Mouse (Mus musculus): ENCODE results near the gene Hist1h2ag. TPM values are rescaled to one million over a fixed set of nuclear protein-coding genes. Genes with fewer than 3 reads are reported as not detected.

Hist1h2ag gene
- total and polyA plus RNA-seq, 3 experiments, result 27.9 to 901 (median 141) TPM

GRCm38 (mm10) chr13:22001823-22002222, 40.9 kb downstream of the Hist1h2ag start:
- no peak for ATAC-seq (ENCODE audit: extremely low read depth, insufficient number of reproducible peaks, low FRiP score, poor library complexity, severe bottlenecking)
- Histone ChIP-seq H3K36me3 (replicated peaks) (no peaks in the 10 kb centered on the region), H3K4me1 (ENCODE audit: insufficient read depth, low read depth, low read length) (peaks cover 40% of the 10 kb centered on the region), H3K9me3 (replicated peaks) (no peaks in the 10 kb centered on the region), H3K27me3 (ENCODE audit: insufficient read depth, low read length) (peaks cover 90% of the 10 kb centered on the region), H3K4me3 (ENCODE audit: low read depth, low read length) (no peak overlapping the region)
- DNase-seq (ENCODE audit: low spot score), result no peak
- TF ChIP-seq GATA1 (IDR thresholded peaks at IDR 0.05; ENCODE audit: borderline replicate concordance, low read length), result no peak
- no peak for TF ChIP-seq POLR2AphosphoS5 (IDR thresholded peaks at IDR 0.05; ENCODE audit: insufficient replicate concordance, low read depth, low read length)
- no peak for TF ChIP-seq CTCF (IDR thresholded peaks at IDR 0.05; ENCODE audit: low read depth, low read length)
- TF ChIP-seq TAL1 (conservative IDR thresholded peaks at IDR 0.05; ENCODE audit: low read depth, low read length), result no peak
- no peak for TF ChIP-seq GATA2 (IDR thresholded peaks at IDR 0.05; ENCODE audit: borderline replicate concordance, low read depth, low read length)

- DNase-seq (ENCODE audit: low spot score), result no peak
- ATAC-seq (ENCODE audit: extremely low read depth, insufficient number of reproducible peaks, low FRiP score, poor library complexity, severe bottlenecking), result no peak
- Histone ChIP-seq H3K9me3 (replicated peaks) (no peaks in the 10 kb centered on the region), H3K27me3 (ENCODE audit: insufficient read depth, low read length) (peaks cover 88% of the 10 kb centered on the region), H3K4me3 (ENCODE audit: low read depth, low read length) (no peak overlapping the region), H3K36me3 (replicated peaks) (no peaks in the 10 kb centered on the region), H3K4me1 (ENCODE audit: insufficient read depth, low read depth, low read length) (peaks cover 37% of the 10 kb centered on the region)
- TF ChIP-seq GATA1 (IDR thresholded peaks at IDR 0.05; ENCODE audit: borderline replicate concordance, low read length), result no peak
- TF ChIP-seq TAL1 (conservative IDR thresholded peaks at IDR 0.05; ENCODE audit: low read depth, low read length), result no peak
- TF ChIP-seq CTCF (IDR thresholded peaks at IDR 0.05; ENCODE audit: low read depth, low read length), result no peak
- TF ChIP-seq POLR2AphosphoS5 (IDR thresholded peaks at IDR 0.05; ENCODE audit: insufficient replicate concordance, low read depth, low read length), result no peak
- no peak for TF ChIP-seq GATA2 (IDR thresholded peaks at IDR 0.05; ENCODE audit: borderline replicate concordance, low read depth, low read length)
Observed at GRCm38 (mm10) chr13:22001346-22001745, 41.4 kb downstream of the Hist1h2ag start.

GRCm38 (mm10) chr13:21999147-21999546, 43.6 kb downstream of the Hist1h2ag start:
- H3K4me1 ChIP-seq (ENCODE audit: insufficient read depth, low read depth, low read length), result peaks cover 36% of the 10 kb centered on the region
- peaks cover 78% of the 10 kb centered on the region for H3K27me3 ChIP-seq (ENCODE audit: insufficient read depth, low read length)
- no peaks in the 10 kb centered on the region for H3K9me3 ChIP-seq (replicated peaks)
- H3K36me3 ChIP-seq (replicated peaks), result no peaks in the 10 kb centered on the region
- no peak for DNase-seq (ENCODE audit: low spot score)
- ATAC-seq (ENCODE audit: extremely low read depth, insufficient number of reproducible peaks, low FRiP score, poor library complexity, severe bottlenecking), result no peak
- H3K4me3 ChIP-seq (ENCODE audit: low read depth, low read length), result no peak overlapping the region
- no peak for TF ChIP-seq TAL1 (conservative IDR thresholded peaks at IDR 0.05; ENCODE audit: low read depth, low read length)
- TF ChIP-seq POLR2AphosphoS5 (IDR thresholded peaks at IDR 0.05; ENCODE audit: insufficient replicate concordance, low read depth, low read length), result no peak
- no peak for TF ChIP-seq GATA2 (IDR thresholded peaks at IDR 0.05; ENCODE audit: borderline replicate concordance, low read depth, low read length)
- TF ChIP-seq GATA1 (IDR thresholded peaks at IDR 0.05; ENCODE audit: borderline replicate concordance, low read length), result no peak
- TF ChIP-seq CTCF (IDR thresholded peaks at IDR 0.05; ENCODE audit: low read depth, low read length), result no peak

GRCm38 (mm10) chr13:21998412-21998811, 44.3 kb downstream of the Hist1h2ag start:
- ATAC-seq (ENCODE audit: extremely low read depth, insufficient number of reproducible peaks, low FRiP score, poor library complexity, severe bottlenecking) (no peak), DNase-seq (ENCODE audit: low spot score) (no peak)
- Histone ChIP-seq H3K36me3 (replicated peaks) (no peaks in the 10 kb centered on the region), H3K4me3 (ENCODE audit: low read depth, low read length) (no peak overlapping the region), H3K9me3 (replicated peaks) (no peaks in the 10 kb centered on the region), H3K4me1 (ENCODE audit: insufficient read depth, low read depth, low read length) (peaks cover 40% of the 10 kb centered on the region), H3K27me3 (ENCODE audit: insufficient read depth, low read length) (peaks cover 71% of the 10 kb centered on the region)
- TF ChIP-seq POLR2AphosphoS5 (IDR thresholded peaks at IDR 0.05; ENCODE audit: insufficient replicate concordance, low read depth, low read length), result no peak
- no peak for TF ChIP-seq GATA2 (IDR thresholded peaks at IDR 0.05; ENCODE audit: borderline replicate concordance, low read depth, low read length)
- no peak for TF ChIP-seq CTCF (IDR thresholded peaks at IDR 0.05; ENCODE audit: low read depth, low read length)
- TF ChIP-seq TAL1 (conservative IDR thresholded peaks at IDR 0.05; ENCODE audit: low read depth, low read length), result no peak
- TF ChIP-seq GATA1 (IDR thresholded peaks at IDR 0.05; ENCODE audit: borderline replicate concordance, low read length), result no peak

GRCm38 (mm10) chr13:21997821-21998220, 44.9 kb downstream of the Hist1h2ag start:
- no peak for DNase-seq (ENCODE audit: low spot score)
- H3K27me3 ChIP-seq (ENCODE audit: insufficient read depth, low read length), result peaks cover 68% of the 10 kb centered on the region
- H3K4me1 ChIP-seq (ENCODE audit: insufficient read depth, low read depth, low read length), result peaks cover 43% of the 10 kb centered on the region
- no peak overlapping the region for H3K4me3 ChIP-seq (ENCODE audit: low read depth, low read length)
- H3K9me3 ChIP-seq (replicated peaks), result no peaks in the 10 kb centered on the region
- no peaks in the 10 kb centered on the region for H3K36me3 ChIP-seq (replicated peaks)
- TF ChIP-seq GATA2 (IDR thresholded peaks at IDR 0.05; ENCODE audit: borderline replicate concordance, low read depth, low read length), result no peak
- ATAC-seq (ENCODE audit: extremely low read depth, insufficient number of reproducible peaks, low FRiP score, poor library complexity, severe bottlenecking), result no peak

GRCm38 (mm10) chr13:21997201-21997820, 45.4 kb downstream of the Hist1h2ag start:
- Histone ChIP-seq H3K4me1 (ENCODE audit: insufficient read depth, low read depth, low read length) (peaks cover 42% of the 10 kb centered on the region), H3K27me3 (ENCODE audit: insufficient read depth, low read length) (peaks cover 64% of the 10 kb centered on the region), H3K36me3 (replicated peaks) (no peaks in the 10 kb centered on the region), H3K9me3 (replicated peaks) (no peaks in the 10 kb centered on the region), H3K4me3 (ENCODE audit: low read depth, low read length) (peak overlapping the region; percentile 36; the same call in 1 of the 2 replicates)
- DNase-seq (ENCODE audit: low spot score), result no peak
- TF ChIP-seq POLR2AphosphoS5 (IDR thresholded peaks at IDR 0.05; ENCODE audit: insufficient replicate concordance, low read depth, low read length) (no peak), CTCF (IDR thresholded peaks at IDR 0.05; ENCODE audit: low read depth, low read length) (no peak), GATA1 (IDR thresholded peaks at IDR 0.05; ENCODE audit: borderline replicate concordance, low read length) (no peak), TAL1 (conservative IDR thresholded peaks at IDR 0.05; ENCODE audit: low read depth, low read length) (no peak), GATA2 (IDR thresholded peaks at IDR 0.05; ENCODE audit: borderline replicate concordance, low read depth, low read length) (no peak)
- no peak for ATAC-seq (ENCODE audit: extremely low read depth, insufficient number of reproducible peaks, low FRiP score, poor library complexity, severe bottlenecking)

Measured in G1E (cell line).